Mouse (Mus musculus): ENCODE data around the gene Il11. TPM values are rescaled to one million over a fixed set of nuclear protein-coding genes. Genes with fewer than 3 reads are reported as not detected.

The Il11 gene
- polyA plus RNA-seq, 1 experiment from 2014 or later: 0.90 TPM

DNA sequence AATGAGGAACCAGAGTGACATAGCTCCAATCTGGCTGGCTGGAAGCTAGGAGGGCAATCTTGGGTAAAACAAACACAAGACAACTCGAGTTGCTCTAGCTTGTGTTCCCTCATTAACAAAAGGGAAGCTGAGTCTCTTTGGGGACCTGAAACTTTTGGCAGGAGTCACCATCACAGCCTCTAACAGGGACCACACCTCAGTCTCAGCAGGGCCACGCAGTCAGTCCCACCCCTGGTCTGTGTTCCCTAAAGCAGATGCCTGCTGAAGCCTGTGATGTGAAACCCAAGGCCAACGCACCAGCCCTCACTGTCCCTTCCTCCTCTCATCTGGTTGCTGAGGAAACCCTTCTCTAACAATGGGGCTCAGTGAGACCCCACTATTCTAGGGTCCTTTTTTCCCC lies 529 bp downstream of the Il11 start:
- Histone ChIP-seq H3K36me3 (no peaks in the 10 kb centered on the region), H3K27me3 (replicated peaks) (peaks cover 45% of the 10 kb centered on the region), H3K4me3 (replicated peaks) (no peak overlapping the region), H3K4me2 (no peak overlapping the region), H3K9ac (replicated peaks) (no peak overlapping the region), H3K9me3 (replicated peaks) (no peaks in the 10 kb centered on the region), H3K4me1 (peaks cover 5% of the 10 kb centered on the region), H3K27ac (replicated peaks) (no peak overlapping the region)
- WGBS: 53% methylated on average over 3 of the region's 3 CpGs
- ATAC-seq (ENCODE audit: low FRiP score): no peak

DNA sequence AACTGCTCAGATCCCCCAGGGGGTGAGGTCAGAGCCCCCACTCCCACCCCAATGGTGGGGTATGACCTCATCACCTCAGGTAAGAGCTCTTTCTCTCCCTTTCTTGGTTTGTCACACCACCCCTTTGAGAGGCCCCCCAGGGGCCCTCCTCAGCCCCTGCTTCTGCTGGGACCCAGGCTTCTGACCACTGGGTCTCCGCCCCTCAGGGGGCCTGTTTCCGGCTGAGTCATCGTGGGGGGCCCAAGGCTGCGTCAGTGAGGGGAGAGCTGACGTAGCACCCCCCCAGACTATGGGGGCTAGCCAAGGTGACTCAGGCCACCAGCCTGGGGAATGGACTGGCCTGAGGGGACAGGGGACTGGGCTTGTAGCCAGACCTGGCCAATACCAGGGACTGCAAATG lies 2.7 kb downstream of the Il11 start:
- 44% methylated on average over 5 of the region's 5 CpGs for WGBS

DNA sequence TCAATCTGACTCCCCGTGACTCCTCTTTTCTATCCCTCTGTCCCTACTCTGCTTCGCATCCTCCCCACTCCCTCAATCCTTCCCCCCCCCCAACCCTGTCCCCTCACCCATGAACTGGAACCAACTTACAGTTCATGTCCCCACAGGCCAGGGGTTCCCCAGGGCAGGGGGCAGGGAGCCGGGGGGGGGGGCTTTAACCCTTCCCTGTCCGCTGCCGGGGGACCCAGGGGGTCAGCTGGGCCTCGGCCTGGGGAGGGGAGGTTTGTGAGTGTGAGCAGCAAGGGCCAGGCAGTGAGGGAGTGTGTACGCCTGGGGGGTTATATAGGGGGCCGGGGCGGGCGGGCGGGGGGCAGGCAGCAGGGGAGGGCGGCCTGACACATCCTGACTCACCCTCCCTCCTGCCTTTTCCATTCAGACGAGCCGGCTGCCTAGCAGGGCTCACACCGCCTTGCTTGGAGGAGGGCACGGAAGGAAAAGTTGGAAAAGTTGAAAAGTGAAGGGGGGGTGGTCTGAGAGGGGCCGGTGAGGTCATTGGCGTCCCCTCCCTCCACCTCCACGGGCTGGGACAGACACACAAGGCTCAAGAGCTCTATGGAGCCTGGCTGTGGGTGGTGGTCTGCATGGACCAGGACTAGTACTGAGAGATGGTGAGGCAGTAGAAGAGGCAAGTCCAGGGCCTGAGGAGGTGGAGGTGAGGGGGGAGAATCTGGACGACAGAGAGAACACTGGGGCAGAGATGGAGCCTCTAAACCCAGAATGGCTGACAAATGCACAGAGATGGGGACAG lies 4.6 kb downstream of the Il11 start:
- Histone ChIP-seq H3K27me3 (replicated peaks) (peaks cover 72% of the 10 kb centered on the region), H3K4me3 (replicated peaks) (no peak overlapping the region), H3K4me1 (peaks cover 10% of the 10 kb centered on the region), H3K9me3 (replicated peaks) (no peaks in the 10 kb centered on the region), H3K4me2 (no peak overlapping the region), H3K36me3 (no peaks in the 10 kb centered on the region), H3K27ac (replicated peaks) (no peak overlapping the region), H3K9ac (replicated peaks) (no peak overlapping the region)
- WGBS: 4% methylated on average over 14 of the region's 20 CpGs
- ATAC-seq (ENCODE audit: low FRiP score): no peak

More for the DNA sequence above, 2.7 kb downstream of the Il11 start:
- no peak overlapping the region for H3K9ac ChIP-seq (replicated peaks)
- no peak overlapping the region for H3K27ac ChIP-seq (replicated peaks)
- peaks cover 10% of the 10 kb centered on the region for H3K4me1 ChIP-seq
- no peaks in the 10 kb centered on the region for H3K9me3 ChIP-seq (replicated peaks)
- peaks cover 64% of the 10 kb centered on the region for H3K27me3 ChIP-seq (replicated peaks)
- no peak overlapping the region for H3K4me2 ChIP-seq
- no peaks in the 10 kb centered on the region for H3K36me3 ChIP-seq
- no peak overlapping the region for H3K4me3 ChIP-seq (replicated peaks)
- no peak for ATAC-seq (ENCODE audit: low FRiP score)

DNA sequence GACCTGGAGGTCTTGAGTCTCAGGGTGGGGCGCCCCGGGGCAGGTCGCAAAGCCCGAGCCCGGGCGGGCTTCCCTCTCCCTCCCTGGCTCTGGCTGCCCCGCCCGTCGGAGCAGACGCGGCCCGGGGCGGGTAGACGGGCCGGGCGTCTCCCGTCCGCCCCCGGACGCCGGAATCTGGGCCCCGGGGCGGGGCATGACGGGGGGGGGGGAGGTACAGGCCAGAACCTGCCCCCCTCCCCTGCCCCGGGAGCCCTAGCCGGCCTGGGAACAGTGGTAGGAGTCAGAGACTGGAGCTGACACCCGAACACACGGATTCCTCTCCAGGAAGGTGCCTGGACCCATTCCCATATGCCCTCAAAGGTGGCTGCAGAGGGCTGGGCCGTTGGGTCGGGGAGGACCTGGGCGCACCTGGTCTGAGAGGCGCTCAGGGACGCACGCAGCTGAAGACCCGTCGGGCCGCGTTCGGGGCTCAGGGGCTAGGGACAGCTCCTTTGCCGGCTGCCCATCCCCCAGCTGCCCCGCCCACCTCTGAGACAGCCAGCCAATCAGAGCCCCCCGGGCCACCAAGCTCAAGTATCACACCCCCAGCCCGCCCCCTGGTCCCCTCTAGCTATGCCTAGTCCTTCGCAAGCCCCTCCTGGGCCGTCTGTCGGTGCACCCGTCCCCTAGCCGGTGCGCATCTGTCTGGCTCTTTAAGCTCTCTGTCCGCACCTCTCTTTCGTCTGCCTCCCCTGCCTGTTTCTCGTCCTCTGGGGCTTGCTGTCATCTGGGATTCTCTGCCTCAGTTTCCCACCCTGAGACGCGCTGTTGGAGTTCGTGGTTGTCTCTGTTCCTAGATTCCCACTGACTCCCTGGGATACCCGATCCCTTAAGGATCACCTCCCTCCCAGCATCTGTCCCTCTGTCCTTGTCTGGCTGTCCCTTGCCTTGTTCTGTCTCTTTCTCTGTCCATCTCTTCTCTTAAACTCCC lies 5.5 kb downstream of the Il11 start:
- ATAC-seq (ENCODE audit: low FRiP score): peak; percentile 79
- peak overlapping the region; percentile 37 for H3K4me3 ChIP-seq (replicated peaks)
- peak overlapping the region; percentile 33 for H3K9ac ChIP-seq (replicated peaks)
- WGBS: 2% methylated on average over 52 of the region's 56 CpGs
- no peaks in the 10 kb centered on the region for H3K9me3 ChIP-seq (replicated peaks)
- H3K4me2 ChIP-seq: peak overlapping the region; percentile 54
- H3K27me3 ChIP-seq (replicated peaks): peaks cover 72% of the 10 kb centered on the region
- H3K4me1 ChIP-seq: peaks cover 10% of the 10 kb centered on the region
- no peak overlapping the region for H3K27ac ChIP-seq (replicated peaks)
- H3K36me3 ChIP-seq: no peaks in the 10 kb centered on the region

DNA sequence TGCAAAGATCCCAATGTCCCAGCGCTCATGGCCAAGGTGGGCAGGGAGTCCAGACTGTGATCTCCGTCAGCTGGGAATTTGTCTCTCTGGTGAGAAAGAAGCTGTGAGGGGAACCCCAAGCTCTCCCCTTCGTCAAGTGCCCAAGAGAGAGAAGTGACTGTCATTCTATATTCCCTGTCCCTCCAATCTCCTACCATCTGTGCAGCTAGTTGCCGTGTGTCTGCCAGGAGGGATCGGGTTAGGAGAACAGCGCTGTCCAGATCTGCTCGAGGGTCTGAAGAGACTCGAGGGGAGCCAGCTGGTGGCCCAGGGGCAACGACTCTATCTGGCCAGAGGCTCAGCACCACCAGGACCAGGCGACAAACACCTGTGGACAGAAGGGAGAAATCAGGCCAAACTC lies 6.5 kb downstream of the Il11 start:
- peaks cover 10% of the 10 kb centered on the region for H3K4me1 ChIP-seq
- WGBS: 53% methylated on average over 10 of the region's 10 CpGs
- no peak for ATAC-seq (ENCODE audit: low FRiP score)
- H3K9me3 ChIP-seq (replicated peaks): no peaks in the 10 kb centered on the region
- H3K27ac ChIP-seq (replicated peaks): no peak overlapping the region
- peaks cover 69% of the 10 kb centered on the region for H3K27me3 ChIP-seq (replicated peaks)
- H3K4me2 ChIP-seq: no peak overlapping the region
- no peak overlapping the region for H3K4me3 ChIP-seq (replicated peaks)
- H3K36me3 ChIP-seq: no peaks in the 10 kb centered on the region
- no peak overlapping the region for H3K9ac ChIP-seq (replicated peaks)

DNA sequence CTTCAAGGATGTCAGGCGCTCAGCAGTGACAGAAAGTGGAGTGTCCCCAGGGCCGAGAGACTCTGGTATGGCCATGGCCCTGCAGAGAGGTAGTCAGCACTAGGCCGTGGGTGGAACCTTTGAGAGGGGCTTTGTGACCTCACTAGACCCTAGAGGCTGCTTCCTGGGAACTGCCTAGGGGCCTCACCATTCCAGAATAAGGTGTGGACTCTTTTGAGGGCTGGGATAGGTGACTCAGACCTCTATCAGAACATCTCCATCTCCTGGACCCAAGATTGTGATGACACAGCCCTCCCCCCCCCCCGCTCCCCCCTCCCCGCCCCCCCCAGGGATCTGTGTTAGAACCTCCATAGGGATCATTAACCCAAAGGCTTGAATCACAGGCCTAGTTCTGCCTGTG lies 11.5 kb downstream of the Il11 start, which contains the start of gene Fam71e2:
Gene Fam71e2 (minus strand): TSS at position 101 of the 400 bp plus-strand sequence.
- Histone ChIP-seq H3K4me1 (no peaks in the 10 kb centered on the region), H3K4me2 (no peak within 1 kb of the TSS), H3K9me3 (replicated peaks) (no peaks in the 10 kb centered on the region), H3K9ac (replicated peaks) (no peak within 1 kb of the TSS), H3K36me3 (no peaks in the 10 kb centered on the region), H3K27me3 (replicated peaks) (peaks cover 24% of the 10 kb centered on the region), H3K27ac (replicated peaks) (no peak within 1 kb of the TSS), H3K4me3 (replicated peaks) (no peak within 1 kb of the TSS)
- ATAC-seq (ENCODE audit: low FRiP score): no peak
- 78% methylated on average over 3 of the region's 5 CpGs for WGBS

DNA sequence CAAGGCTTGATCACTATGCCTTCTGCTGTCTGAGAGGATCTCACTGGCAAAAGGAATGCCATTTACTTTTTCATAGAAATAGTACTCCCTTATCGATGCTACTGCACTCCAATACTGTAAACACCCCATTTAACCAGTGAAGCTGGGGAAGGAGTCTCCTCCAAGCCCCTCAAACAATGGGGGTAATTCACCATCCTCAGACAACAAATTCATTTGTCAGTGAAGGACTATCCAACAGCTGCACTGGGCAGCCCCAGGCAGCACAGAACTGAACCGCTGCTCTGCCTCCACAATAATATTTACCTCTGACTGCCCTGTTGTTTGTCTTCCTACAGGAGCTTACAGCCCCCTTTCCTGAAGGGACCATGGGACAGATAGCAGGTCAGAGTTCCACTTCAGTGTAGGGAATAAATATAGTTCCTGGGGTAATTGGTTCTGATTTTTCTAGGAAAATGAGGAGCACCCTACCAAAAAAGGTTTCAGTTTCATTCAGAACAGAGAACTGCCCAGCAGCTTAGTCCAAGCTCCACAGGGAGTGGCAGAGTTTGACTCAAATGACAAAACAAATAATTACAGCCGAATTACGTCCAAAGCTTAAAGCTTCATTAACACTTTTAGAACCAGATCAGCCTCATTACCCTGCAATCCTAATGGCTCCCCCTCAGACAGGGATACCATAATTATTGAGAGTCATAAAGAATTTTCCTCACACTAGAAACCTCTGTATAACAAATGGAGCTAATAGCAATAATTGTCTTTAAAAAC lies 17.5 kb downstream of the Il11 start:
- Histone ChIP-seq H3K27ac (replicated peaks) (no peak overlapping the region), H3K36me3 (no peaks in the 10 kb centered on the region), H3K27me3 (replicated peaks) (no peaks in the 10 kb centered on the region), H3K9ac (replicated peaks) (no peak overlapping the region), H3K4me3 (replicated peaks) (no peak overlapping the region), H3K4me1 (peaks cover 7% of the 10 kb centered on the region; the same call in 1 of the 2 replicates), H3K4me2 (no peak overlapping the region), H3K9me3 (replicated peaks) (no peaks in the 10 kb centered on the region)
- WGBS: 10% methylated on average over 4 of the region's 4 CpGs
- no peak for ATAC-seq (ENCODE audit: low FRiP score)

DNA sequence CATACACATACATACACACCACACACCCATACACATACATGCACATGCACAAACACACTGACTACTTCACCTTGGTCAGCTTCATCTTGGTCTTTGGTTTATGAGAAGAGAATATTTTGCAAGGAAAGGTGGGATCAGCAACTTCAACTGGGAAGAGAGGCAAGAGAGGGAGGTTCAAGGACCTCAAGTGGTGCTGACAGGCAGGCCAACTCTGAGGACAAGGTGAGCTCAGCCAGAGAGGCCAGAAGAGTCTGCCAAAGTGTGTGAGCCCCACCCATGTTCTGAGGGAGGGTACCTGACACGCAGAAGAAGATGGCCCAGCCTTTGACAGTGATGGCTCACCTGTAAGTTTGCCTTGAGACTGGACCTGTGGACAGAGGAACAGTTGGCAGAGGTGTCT lies 23.0 kb downstream of the Il11 start:
- no peak overlapping the region for H3K4me2 ChIP-seq
- no peaks in the 10 kb centered on the region for H3K4me1 ChIP-seq
- H3K9me3 ChIP-seq (replicated peaks): no peaks in the 10 kb centered on the region
- H3K9ac ChIP-seq (replicated peaks): no peak overlapping the region
- no peak overlapping the region for H3K27ac ChIP-seq (replicated peaks)
- H3K4me3 ChIP-seq (replicated peaks): no peak overlapping the region
- WGBS: 39% methylated on average over 1 of the region's 1 CpGs
- H3K27me3 ChIP-seq (replicated peaks): no peaks in the 10 kb centered on the region
- ATAC-seq (ENCODE audit: low FRiP score): no peak
- H3K36me3 ChIP-seq: no peaks in the 10 kb centered on the region

DNA sequence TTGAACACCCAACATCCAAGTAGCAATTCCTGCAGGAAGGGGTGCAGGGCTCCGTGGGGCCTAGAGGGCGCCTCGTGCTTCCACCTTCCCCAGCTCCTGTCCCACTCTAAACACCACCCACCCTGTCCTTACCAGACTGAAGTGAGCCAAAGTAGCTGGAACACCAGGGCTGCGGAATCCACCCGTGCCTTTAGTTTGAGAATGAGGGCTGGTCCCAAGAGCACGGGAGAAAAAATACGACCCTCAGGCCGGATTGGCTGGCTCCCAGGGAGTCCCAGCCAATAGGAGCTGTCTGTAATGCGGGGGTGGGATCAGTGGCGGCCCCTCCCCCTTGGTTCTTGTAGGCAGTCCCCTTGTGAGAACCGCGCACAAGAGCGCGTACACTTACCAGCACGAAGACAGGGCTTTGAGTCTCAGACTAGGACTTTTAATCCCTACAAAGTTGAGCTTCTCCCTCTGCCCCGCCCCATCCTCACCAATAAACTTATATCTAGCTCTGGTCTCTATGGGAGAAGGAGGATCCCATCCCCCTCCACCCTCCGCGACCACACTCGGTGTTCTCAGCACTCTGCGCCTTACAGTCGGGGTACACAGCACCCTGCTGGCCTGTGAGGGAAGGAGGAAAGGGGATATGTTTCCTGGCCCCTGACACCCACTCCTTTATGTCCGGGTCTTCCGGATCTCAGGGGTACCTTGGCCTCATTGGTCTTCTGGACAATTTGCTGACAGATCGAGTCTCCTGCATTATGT lies 29.7 kb downstream of the Il11 start, which contains the start of gene Cox6b2:
Gene Cox6b2 (minus strand): TSS at position 274 of the 750 bp plus-strand sequence.
- H3K4me2 ChIP-seq: peak within 1 kb of the TSS; percentile 65
- peak; percentile 95 for ATAC-seq (ENCODE audit: low FRiP score)
- peak within 1 kb of the TSS; percentile 42; the same call in 1 of the 2 replicates for H3K9ac ChIP-seq (replicated peaks)
- 0 out of 2 replicates have a peak, but pooled peaks cover 3% of the 10 kb centered on the region for H3K36me3 ChIP-seq
- H3K4me3 ChIP-seq (replicated peaks): peak within 1 kb of the TSS; percentile 42
- WGBS: 2% methylated on average over 24 of the region's 24 CpGs
- no peaks in the 10 kb centered on the region for H3K27me3 ChIP-seq (replicated peaks)
- peaks cover 21% of the 10 kb centered on the region for H3K4me1 ChIP-seq
- H3K9me3 ChIP-seq (replicated peaks): no peaks in the 10 kb centered on the region
- H3K27ac ChIP-seq (replicated peaks): peak within 1 kb of the TSS; percentile 41; the same call in 1 of the 2 replicates

DNA sequence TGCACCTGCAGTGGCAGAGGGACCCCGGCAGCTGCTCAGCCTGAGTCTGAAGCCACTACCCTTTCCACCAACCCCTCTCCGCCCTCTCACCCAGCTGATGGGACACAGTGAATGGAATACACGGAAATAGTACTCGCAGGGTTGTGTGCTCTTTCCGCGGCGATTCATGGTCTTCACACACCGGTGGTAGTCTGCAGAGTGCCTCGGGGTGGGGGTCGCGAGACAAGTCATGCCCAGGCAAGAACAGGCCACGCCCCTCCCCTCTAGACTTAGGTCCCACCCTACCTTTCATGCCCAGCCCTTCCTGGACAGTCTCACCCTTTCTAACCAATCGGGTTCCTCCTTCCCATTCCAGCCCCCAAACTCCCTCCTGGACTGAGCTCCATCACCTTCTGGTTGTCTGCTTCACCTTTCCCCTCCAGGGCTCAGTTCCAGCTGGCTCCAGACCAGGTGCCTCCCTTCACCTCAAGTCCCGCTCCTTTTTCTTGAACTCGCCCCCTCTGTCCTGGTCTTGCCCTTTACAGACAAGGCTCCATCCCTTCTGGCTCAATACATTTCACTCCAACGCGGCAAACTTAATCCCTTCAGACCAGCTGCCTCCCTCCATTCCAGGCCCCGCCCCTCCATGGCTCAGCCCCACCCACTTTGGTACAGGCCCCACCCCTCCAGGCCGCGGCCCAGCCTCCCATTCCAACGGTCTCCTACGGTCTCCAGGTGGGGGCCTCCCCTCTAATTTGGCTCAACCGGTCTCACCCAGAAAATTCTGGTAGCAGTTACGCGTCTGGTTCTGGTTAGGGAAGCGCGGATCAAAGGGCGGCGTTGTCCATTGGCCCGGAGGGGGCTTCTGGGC lies 30.5 kb downstream of the Il11 start:
- 0 out of 2 replicates have a peak, but pooled peaks cover 3% of the 10 kb centered on the region for H3K36me3 ChIP-seq
- ATAC-seq (ENCODE audit: low FRiP score): peak; percentile 72
- H3K4me3 ChIP-seq (replicated peaks): peak overlapping the region; percentile 42
- no peaks in the 10 kb centered on the region for H3K9me3 ChIP-seq (replicated peaks)
- 2% methylated on average over 30 of the region's 30 CpGs for WGBS
- peak overlapping the region; percentile 42; the same call in 1 of the 2 replicates for H3K9ac ChIP-seq (replicated peaks)
- no peaks in the 10 kb centered on the region for H3K27me3 ChIP-seq (replicated peaks)
- peak overlapping the region; percentile 65 for H3K4me2 ChIP-seq
- H3K27ac ChIP-seq (replicated peaks): peak overlapping the region; percentile 41; the same call in 1 of the 2 replicates
- peaks cover 21% of the 10 kb centered on the region for H3K4me1 ChIP-seq
